Mouse (Mus musculus): ENCODE data around the gene P3h4.
A peak's percentile ranks its signal among the peaks of the same experiment; 100 is the strongest.
"Not testable (repeated sequence)": the region's sequence is repeated elsewhere in the genome, so short reads cannot be mapped to it uniquely, and the experiment has no call there.

P3h4 gene

GRCm38 (mm10) chr11:100391081-100391883 is 23.4 kb downstream of the P3h4 start:
- DNase-seq, result peak; percentile 93

- DNase-seq, result peak; percentile 91
Observed at GRCm38 (mm10) chr11:100389931-100390445, 24.6 kb downstream of the P3h4 start.

- DNase-seq, result peak; percentile 89
Observed at GRCm38 (mm10) chr11:100388588-100388987, 26.0 kb downstream of the P3h4 start.

DNA sequence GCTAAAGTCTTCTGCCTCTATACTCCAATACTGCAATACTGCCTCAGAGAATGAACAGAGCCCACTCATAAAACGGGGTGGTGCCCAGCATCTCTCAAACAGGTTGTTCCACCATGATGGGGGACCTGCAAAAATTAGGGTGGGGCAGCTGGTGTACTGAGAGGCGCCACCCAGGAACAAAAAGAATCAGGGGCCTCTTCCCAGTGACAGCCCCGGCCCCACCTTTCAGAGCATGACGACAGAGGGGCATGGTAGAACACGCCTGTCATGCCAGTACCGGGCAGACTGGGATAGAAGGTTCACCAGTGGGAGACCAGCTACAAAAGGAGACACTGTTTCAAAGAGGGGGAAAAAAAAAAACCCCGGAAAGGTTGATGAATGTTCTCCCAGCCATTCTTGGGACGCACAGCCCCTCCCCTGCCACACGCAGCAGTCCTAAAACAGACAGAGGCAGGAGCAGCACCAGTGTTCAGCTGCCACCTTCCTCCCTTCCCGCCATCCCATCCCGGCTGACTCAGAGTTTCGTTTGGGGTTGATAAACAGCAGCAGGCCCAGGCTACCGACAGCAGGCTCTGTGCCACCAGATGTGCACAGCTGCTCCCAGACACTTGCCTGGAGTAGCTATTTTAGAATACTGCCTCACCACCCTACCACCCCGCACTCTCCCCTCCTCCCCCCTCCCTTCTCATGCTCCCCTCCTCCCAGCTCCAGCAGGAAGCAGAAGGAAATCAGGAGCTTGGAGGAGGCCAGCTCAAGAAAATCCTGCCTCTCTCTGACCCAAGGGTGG is 26.9 kb downstream of the P3h4 start:
- peak; percentile 84 for DNase-seq

- no peak for DNase-seq
Observed at GRCm38 (mm10) chr11:100387111-100387510, 27.5 kb downstream of the P3h4 start.

DNA sequence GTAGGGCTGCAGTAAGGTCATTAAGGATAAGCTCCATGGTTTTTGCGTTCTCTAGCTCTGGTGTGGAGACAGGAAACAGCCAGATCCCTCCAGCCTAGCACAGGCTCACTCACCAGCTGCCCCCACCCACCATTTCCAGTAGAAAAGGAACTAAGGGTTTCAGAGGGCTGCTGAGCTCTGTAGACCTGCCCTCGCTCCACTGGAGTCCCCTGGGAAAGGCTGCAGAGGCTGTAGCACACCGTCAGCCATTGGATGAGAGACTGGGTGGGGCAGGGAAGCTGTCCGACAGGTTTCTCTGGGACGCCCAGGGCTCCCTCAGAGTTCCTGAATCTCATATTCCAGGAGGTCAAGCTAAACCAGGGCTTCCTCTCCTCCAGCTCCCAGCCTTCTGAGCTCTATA is 28.1 kb downstream of the P3h4 start:
- peak; percentile 81 for DNase-seq

DNA sequence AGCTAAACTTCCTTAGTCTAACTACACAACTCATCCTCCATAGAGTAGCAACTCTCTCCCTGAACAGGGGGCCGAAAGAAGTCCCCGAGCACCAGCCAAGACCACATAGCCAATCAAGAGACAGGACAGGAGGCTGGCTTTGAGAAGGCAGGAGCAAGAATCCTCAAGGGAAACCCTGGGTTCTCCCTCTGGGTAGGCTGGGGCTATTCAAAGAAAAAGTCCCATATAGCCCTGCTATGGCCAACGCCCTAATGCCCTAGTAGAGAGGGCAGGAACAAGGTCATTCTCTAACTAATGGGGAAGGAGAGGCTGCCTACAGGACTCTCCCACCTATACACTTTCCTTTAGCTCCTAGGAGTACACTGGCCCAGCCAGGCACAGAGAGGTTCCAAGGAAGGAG is 29.6 kb downstream of the P3h4 start:
- no peak for DNase-seq

GRCm38 (mm10) chr11:100382682-100383081 is 32.0 kb downstream of the P3h4 start:
- DNase-seq, result no peak

- no peak for DNase-seq
Observed at GRCm38 (mm10) chr11:100379311-100379710, 35.3 kb downstream of the P3h4 start.

DNA sequence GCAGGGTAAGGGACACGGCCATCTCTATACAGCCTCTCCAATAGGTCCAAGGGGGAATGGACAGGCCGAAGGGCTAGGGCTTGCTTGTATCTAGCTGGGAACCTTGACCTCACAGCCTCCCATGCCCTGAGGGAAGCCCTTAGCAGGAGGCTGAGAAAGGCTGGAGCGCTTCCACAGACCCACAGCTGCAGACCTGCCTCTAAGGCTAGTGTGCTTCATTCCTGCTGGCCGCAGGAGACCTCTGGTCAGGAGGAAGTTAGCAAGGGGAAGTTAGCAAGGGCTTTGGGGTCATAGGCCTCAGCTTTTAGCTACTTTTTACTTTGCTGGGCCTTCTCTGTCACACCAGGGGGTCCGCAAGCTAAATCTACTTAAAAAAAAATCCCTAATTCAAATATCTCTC is 36.2 kb downstream of the P3h4 start:
- no peak for DNase-seq

DNA sequence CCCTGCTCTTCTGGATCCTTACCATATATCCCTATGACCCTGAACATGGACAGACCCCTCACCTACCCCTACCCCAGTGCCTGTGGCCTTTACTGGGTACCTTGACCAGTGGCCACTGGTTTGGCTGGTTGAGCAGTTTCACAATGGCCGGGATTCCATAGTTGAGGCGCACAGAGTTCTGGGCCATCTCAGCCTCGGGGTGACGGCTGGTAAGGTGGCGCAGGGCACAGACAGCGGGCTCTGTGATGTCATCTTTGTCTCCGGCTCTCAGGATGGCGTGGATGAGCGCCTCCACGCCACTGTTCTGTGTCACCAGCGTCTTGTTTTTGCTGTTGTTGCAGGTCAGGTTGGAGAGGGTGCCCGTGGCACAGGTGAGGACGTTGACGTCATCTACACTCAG is 36.6 kb downstream of the P3h4 start:
- DNase-seq, result no peak

DNA sequence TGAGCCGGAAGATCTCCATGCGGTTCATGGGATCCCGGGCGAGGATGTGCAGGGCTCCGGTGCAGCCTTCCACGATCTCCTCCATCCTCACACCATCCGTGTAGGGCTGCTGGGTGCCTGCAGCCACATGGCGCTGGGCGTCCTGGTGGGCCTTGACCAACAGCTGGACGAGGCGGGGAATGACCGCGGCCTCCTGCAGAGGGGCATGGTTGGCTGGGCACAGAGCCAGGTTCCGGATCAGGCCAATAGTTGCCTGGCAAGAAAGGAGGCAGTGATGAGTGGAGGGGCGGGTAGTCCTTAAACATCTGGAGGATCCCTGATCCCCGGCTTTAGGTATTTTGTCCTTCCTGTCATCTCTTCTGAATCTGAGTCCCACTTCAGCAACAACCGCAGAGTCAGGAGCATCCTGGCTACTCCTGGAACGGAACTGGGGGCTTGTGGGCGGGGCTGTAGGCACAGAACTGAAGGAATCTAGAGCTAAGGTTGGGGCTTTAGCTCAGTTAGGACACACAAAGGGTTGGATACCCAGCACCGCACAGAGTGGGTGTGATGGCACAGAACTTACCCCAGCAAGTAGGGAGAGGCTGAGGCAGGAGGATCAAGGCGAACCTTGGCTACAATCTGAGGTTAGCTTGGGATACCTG is 37.8 kb downstream of the P3h4 start:
- DNase-seq, result no peak

DNA sequence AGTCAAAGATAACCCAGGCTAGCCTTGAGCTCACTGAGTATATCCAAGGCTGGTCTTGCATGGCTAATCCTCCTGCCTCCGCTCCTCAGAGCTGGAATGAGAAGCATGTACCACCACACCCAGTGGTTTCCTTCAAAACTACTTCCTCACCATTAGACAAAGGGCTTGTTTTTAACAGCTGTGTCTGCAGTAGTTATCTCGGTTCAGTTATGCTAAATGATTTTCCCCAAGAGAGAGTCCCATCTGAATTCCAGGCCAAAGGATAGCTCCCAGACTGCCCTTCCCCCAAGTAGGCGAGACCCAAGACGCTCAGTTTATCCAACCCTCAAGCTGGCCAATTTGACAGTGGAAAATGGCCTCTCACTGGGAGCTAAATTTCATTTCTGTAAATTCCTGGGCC is 38.6 kb downstream of the P3h4 start:
- no peak for DNase-seq

GRCm38 (mm10) chr11:100375127-100375526 is 39.5 kb downstream of the P3h4 start:
- DNase-seq, result no peak

DNA sequence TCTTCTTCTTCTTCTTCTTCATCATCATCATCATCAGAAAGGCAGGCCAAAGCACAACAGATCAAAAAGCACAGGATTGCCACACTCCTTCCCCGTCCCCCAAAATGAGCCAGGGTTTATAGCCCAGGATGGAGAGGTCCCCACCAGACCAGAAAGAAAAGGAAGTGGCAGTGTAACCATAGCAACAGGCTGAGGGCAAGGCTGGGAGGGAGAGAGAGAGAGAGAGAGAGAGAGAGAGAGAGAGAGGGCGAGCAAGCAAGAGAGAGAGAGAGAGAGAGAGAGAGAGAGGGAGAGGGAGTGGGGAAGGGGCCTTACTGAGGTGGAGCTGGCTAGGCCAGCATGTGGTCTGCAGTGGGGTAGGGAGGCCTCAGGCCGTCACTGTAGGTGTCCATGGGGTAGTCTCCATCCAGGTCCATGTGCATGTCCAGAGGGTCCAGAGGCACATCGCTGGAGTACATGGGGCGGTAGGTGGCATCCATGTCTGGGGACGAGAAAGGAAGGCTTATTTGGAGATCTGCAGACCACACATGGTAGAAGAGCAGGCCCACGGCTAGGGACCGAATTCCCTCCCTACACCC is 42.6 kb downstream of the P3h4 start:
- no peak for DNase-seq

GRCm38 (mm10) chr11:100369822-100370221 is 44.8 kb downstream of the P3h4 start:
- DNase-seq, result no peak

DNA sequence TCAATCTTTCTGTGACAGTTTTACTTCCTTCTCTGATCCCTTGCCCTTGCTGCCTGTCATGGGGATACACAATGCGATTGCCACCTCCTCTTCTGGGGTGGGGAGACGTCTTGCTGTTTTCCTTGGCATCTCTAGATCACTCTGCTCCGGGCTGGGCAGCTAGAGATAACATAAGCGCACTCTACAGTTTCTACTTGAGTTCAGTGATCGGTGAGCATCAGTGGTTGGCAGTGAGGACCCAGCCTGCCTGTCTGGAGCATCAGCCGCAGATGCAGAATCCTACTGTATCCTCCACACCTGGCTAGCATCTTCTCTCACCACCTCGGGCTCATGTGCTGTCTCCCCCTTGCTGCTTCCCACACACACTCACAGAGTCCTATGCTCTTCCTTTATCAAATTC is 45.5 kb downstream of the P3h4 start:
- no peak for DNase-seq

- peak; percentile 88 for DNase-seq
Observed at GRCm38 (mm10) chr11:100362979-100363562, 51.6 kb downstream of the P3h4 start.

- DNase-seq, result peak; percentile 87
Observed at GRCm38 (mm10) chr11:100362209-100362978, 52.2 kb downstream of the P3h4 start.

- DNase-seq, result not testable (repeated sequence)
Observed at GRCm38 (mm10) chr11:100361059-100361458, 53.6 kb downstream of the P3h4 start.

DNA sequence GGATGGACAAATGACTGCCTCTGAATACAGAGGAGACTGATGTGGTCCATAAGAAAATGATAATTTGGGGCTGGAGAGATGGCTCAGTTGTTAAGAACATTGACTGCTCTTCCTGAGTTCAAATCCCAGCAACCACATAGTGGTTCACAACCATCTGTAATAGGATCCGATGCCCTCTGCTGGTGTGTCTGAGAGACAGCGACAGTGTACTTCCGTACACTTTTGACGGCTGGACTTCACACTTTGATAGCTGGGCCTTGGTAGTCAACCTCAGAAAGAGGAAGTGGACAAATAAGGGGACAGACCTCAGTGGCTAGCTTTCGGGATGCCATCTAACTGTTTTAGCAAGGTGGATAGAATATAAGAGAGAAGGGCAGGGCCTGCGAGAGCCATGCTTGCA is 54.5 kb downstream of the P3h4 start:
- no peak for DNase-seq
